Mouse (Mus musculus): ENCODE measurements at regions not wholly inside any gene's neighbourhood (a gene's known extent, or its start where the extent isn't known, plus 50 kb on each side); places are given as distances from the start of the nearest gene placed in this dataset.

DNA sequence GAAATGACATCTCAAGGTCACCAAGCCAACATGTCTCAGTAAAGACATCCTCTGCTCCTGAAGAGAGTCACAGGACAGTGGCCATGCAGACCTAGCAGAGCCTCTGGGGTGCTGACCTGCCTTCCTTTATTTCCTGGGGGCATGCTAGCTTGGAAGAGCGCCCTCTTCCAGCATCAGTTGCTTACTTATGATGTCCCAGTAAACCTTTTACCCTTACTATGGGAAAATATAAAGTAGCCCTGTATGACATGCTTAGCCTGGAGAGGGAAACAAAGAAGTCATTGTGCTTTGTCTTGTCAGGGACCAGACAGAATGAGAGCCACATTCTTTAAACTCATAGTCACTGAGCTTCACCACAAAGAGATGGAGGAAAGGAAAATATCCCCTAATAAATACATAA is 82.9 kb downstream of the Postn start:
- DNase-seq: no peak

DNA sequence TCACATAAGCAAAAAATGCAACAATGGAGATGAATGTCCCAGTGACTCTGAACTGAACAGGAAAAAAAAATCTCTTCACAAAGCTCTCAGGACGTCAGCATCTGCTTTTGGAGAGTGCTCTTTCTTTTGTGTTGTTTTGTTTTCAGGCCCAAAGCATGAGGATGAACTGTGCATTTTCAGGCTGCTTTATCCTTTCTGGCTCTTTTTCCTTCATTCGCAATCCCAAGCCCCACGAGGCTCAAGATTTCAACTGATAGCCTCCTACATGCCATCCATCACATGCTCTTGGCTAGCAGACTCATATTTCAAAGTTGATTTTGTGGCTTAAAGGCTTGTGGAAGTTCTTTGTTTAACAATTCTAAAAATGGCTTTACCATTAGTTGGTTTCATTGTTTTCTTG is 86.0 kb downstream of the Postn start:
- DNase-seq: no peak

DNA sequence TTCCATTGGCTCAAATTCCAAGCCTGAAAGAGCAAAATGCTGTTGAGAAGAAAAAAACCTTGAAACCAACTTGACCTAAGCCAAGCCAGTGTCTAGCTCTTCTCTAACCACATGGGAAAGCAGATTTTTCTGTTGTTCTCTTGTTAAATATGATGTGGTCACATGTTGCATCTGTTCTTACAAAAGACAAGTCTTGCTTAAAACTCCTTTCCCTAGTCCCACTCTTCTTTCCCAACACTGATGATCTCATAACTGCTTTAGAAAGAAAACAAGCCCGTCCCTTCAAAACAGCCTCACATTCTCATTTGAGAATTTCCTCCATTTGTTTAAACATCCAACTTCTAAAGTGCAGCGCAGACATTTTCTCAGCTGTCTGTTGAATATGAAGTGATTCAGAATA is 96.5 kb downstream of the Postn start:
- DNase-seq: no peak

DNA sequence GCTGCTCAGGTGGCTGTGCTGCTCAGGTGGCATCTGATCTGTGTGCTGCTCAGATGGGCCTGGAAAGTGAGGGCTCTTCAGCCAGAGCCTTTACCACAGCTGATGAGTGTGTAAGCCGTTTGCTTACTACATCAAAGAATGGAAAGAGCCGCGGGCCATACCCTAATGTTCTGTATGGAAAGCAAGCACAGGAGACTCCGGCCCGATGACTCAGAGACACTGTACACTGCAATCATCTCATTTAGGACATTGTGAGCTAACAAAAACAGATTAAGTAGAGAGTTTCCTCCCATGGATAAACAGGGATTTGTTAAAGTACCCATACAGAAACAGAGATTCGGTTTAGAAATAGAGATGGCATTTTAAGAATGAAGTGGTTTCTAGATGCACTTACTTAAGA is 100.5 kb downstream of the Postn start:
- DNase-seq: no peak

DNA sequence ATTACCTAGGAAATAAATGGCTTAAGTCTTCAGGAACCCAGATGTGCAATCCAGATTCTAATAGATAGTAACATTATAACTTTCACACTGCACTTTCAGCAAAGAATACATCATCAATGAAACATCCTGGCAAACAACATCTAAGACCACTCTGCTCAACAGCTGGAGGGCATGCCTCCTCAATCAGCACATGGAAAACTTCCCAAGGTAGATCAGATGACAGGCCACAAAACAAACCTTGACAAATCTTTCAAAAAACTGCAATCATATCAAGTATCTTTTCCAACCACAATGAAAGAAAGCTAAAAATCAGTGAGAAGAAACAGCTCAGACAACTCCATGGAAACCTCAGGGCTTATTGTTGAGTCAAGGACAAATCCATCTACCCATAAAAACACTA is 105.2 kb downstream of the Postn start:
- no peak for DNase-seq

DNA sequence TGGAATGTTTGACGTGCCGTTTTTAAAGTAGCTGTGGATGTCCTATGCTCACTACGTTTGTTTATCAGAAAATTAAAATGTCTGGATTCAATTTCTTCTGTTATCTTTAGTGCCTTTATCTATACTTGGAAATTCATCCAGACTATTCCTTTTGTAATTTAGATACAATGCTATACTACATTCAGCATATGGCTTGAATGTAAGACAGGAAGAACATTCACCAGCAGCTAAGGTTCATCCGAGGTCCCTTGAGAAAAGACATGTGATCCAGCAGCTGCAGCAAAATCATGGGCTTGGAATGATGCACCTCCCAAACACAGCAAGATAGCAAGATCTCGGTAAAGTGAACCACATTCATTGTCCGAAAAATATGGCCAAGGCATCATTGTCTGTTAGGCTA is 113.3 kb downstream of the Postn start:
- DNase-seq: no peak

DNA sequence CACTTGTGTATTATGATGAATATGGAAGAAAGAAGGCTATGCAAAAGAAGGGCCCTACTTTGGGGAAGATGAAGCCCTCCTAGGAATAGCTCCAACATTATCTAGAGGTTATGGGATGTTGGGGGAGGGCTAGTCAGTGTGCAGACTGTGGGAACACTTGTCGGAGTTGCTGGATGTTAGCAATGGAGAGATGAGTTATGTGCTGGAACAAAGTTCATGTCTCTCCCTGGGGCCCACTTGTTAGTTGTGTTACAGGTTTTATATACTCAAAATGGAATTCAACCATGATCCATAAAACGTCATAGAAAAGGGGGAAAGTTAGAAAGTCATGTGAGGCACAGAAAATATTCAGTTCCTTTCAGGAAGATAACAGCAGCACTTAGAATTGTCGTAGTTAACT is 115.0 kb downstream of the Postn start:
- no peak for DNase-seq

DNA sequence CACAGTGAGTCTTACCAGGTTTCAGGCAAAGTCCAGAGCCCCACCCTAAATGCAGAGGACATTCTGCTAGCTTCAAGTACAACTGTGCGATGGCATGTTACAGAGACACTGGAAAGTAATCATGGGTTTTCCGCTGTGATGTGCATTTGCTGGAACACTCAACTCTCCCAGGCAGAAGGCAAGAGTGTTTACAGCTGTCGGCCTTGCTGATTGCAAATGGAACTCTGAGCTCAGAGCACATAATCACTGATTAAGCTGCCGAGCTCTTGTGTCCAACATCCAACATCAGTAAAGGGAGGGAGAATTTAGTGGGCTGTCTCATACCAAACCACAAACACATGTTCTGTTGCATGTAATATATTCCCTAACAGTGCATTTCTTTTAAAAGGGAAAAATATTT is 117.1 kb downstream of the Postn start:
- DNase-seq: peak; percentile 44 to 53

DNA sequence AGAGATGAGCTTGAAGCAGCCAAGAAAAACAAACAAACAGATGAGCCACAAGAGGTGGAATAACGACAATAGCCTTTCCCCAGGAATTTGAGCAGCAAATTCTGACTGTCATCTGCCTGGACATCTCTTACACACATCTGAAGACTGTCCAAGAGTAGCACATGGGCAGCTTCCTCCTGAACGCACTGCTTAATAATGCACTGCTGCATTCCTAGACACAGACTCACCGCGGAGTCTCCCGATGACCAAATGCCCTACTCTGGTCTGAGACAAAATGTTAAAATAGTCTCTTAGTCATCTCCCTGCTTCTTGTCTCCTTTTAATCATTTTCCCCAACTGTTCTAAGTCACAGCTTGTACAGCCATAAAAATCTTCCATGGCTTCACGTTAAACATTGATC is 119.3 kb downstream of the Postn start:
- no peak for DNase-seq

DNA sequence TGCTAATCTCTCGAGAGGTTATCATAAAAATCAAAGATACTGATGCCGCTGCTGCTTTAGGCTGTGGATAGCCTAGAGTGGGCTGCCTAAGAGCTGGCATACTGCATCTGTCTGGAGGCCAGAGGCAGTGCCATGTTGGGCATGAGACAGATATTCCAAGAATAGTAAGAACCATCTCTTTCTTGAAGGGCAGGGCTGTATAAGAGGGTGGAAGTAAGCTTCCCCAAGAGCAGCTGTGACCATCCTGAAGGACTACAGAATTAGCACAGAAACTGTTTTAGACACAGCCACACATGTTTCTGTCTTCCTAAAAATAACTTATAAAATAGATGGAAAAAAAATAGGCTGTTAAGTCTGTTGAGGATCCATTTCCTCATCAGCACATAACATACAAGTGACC is 126.4 kb downstream of the Postn start:
- DNase-seq: no peak

DNA sequence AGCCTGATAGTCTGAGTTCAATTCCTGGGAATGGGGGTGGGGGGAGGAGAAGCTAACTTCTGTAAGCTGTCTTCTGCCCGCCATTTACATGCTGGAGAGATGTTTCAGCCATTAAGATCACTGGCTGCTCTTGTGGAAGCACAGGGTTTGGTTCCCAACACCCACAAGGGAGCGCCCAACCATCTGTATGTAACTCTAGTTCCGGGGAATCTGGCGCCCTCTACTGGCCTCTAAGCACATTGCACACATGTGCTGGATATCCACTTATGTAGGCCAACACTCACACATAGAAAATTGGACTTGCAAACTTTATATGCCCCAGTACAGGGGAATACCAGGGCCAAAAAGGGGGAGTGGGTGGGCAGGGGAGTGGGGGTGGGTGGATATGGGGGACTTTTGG is 126.9 kb downstream of the Postn start:
- DNase-seq: no peak

DNA sequence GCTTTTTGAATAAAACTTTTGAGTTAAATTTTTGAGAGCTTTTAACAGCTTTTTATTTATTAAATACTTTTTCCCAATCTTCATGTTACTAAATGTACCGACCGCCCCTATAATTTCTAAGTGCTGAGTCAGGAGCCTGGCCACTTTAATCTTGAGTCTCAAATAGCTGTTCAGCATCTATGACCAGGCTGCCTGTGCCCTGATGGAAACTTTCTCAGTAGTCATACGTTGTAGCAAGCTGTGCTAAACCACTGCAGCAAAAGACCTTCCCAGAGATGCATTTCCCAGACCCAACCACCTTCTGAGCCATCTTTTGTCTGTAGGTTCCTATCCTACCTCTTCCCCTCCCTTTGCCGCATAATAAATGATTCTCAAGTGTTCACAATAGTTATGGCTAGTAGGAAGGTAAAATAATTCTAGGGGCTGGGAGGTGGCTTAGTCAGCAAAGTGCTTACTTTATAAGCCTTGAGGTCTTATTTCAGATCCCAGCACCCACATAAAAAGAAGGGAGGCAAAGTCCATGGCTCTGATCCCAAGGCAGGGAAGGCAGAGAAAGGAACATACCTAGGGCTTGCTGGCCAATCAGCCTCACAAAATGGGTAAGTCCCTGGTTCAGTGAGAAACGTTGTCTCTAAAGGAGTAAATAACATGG is 129.5 kb downstream of the Postn start:
- DNase-seq: no peak

DNA sequence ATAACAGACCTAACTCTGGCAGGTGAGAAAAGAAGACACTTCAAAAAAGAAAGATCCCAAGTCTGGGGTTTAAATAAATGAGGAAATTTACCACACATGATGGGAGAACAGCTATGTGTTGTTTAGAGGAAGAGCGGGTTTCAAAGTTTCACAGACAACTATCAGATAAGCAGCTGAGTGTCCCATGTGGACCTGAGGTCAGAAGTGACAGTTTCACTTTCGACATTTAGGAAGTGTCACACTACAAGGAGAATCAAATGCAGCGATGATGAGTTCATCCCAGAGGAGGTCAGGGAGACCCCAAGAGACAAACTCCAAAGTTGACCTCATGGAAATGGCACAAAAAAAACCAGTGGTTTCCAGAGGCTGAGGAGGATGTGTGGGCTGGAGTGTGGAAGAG is 132.7 kb downstream of the Postn start:
- no peak for DNase-seq

DNA sequence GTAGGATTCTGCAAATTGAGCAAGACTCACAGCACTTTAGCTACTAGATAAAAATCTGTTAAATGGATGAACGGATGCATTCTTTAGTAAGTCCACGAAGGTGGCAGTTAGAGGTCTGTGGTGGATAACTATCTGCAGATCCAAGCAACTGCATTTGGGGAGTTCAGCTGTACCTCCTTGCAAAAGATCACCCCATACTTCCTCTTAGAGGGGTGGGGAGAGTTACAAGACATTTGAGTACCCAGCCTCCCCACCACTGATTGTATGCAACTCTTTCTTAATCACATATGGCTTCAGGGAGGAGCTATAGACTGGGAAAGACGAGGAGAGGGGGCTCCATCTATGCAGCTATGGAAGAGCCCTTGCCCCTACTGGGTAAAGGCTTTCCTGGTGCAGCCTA is 144.1 kb downstream of the Postn start:
- DNase-seq: no peak

DNA sequence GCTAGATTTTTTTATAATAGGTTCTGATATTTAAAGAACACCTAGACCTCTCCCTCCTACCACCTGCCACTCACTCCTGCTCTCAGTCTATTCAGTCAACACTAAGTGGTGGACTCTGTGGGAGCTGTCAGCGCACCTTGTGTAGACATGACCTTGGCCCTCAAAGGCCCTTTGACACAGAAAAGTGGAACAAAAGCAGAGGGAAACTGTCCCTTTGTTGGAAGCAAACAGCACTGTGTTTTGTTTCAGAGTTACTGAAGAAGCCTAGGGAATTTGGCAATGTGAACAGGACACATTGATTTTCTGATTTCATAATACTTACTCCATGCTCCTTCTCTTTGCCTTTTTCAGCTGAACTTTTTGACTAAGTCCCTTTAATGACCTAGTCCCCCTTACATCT is 146.7 kb downstream of the Postn start:
- DNase-seq: no peak

DNA sequence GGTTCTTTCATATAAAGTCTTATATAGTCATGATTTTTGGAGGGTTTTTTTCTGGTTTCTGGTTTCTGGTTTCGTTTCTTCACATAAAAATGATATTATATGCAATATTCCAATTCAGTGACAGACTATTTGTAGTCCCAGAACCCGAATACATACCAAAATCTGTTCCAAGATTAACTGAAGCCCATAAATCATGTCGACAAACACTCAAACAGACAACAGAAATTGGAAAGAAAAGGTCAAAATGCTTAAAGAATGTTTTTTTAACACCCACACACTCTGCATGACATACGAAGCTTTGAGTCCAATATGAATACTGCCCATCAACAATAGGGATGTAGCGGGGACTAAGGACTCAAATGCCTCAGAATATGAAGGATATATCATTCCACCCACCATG is 148.0 kb downstream of the Postn start:
- no peak for DNase-seq

DNA sequence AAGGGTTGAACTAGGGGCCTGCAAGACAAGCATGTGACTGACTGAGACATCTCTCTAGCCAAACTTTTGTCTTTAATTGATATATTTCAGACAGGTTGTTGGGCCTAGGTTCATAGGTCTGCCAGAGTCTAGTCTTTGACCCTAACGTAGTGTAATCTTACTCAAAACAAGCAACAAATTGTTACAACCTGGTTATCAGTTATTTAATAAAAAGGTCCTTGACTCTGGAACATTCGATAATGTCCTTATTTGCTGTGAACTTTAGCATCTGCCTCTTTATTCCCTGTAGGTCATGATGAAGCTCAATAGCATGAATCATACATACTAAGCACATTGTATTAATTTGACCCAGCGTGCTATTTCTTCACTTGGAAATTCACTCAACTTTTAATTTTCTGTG is 156.3 kb downstream of the Postn start:
- DNase-seq: no peak

DNA sequence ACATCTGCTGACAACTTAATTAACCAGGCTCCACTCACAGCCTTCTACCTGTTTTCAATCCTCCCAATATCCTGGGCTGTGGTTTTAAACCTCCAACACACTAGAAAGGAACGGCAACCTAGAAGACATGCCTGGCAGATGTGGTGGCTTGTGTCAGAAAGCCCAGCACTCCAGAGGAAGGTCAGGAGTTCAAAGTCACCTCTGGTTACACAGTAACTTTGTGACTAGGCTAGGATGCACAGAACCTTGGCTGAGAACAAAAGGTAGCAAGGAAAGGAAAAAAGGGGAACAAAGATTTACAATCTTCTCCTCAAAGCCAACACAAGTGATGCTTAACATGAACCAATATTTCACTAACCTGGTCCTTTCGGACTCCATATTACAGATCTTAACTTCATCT is 161.8 kb downstream of the Postn start:
- DNase-seq: no peak

DNA sequence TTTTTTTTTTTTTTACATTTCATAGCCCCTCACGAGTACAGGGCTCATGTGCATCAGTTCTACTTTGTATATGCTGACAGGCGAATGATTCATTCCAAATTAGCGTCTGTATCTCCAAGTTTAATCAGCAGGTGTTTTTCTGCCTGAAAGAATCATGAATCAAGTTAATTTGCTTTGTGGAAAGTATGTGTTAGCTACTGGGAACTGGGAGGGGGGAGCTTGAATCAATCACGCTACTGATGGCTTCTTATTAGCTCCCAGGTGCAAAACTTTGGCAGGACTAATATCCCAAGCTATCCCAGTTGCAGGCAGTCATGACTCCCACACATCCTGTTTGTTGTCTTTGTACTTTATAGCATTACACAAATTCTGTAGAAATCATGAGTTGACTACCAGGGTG is 165.7 kb downstream of the Postn start:
- DNase-seq: no peak

DNA sequence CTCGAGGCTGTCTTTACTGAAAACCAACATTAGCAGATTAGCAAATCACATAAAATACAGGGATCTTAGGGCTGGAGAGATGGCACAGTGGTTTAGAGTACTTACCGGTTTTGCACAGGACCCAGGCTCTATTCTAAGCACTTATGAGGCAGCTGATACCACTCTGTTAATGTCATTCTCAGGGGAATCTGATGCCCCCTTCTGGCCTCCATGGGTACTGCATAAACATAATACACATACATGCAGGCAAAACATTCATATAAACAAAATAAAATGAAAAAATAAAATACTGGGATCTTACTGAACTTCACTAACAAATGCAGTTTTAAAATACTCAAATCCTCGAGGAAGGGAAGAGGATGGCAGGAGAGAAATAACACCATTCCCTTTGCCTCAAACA is 164.3 kb upstream of the Supt20 start:
- no peak for DNase-seq

DNA sequence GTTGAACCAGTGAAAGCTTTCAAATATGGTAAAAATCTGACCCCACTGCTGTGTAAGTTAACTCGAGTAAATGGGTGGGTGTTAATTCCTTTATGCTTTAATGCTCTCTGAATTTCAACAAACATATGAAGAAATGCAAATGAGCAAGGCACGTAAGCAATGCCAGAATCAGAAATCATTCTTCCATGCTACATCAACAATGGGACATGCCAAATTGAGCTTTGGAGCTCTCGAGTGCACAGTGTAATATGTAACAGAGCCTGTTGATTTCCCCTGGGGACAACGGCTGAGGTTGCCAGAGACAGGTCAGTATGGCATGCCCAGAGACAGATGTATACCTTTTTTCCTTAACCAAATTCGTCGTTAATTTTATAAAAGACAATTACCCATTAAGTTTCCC is 162.4 kb upstream of the Supt20 start:
- DNase-seq: peak in 1 of 2 experiments; percentile 10

DNA sequence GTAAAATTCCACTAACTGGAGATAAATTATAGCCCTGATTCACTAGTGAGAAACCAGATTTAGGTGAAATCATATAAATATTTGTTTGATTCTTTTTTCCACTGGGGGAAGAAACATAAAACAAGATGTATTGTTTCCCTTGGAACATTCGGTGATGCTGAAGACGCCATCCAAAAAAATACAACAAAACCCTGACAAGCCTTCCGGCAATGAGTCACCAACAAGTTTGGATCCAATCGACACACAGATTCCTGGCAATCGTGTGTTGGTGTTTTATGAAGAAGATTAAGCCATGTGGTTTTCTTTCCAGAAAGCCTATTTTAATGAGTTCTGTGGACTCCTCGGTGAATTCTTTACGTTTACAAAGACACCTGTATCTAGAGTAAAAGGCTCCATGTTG is 157.2 kb upstream of the Supt20 start:
- no peak for DNase-seq

DNA sequence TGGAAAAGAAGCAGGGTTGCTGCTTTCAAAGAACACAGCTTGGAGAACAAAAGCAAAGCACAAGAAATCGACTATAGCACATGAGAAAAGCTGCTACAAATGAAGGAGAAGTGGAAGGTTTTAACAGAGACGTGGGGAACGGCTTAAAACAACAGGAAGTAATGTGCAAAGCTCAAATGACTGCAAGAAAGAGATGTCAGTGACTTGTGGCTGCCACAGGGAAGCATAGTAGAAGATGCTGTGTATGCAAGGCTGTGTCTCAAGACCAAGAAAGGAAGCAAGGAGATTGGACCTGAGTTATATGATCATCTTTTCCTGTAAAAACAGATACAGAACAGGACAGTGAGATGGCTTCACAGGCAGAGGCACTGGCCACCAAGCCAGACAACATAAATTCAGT is 154.6 kb upstream of the Supt20 start:
- no peak for DNase-seq

DNA sequence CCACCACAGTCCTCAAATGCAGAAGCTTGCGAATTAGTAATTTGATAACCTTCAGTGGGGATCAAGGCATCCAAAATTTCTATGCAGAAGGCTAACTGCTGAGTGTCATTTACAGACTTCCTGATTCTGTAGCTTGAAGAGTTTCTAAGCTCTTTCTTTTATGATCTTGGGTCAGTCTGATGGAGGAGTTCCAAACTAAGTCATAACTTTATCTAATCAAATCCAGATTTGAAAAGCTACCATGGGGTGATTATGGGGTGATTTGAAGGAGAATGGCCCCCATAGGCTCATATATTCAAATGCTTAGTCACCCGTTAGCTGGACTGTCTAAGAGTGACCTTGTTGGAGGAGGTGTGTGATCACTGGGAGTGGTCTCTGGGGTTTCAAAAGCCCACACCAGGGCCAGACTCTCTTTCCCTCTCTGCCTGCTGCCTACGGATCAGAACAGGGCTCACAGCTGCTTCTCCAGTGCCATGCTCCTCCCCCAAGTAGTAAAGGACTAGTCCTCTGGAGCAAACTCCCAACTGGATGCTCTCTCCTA is 152.0 kb upstream of the Supt20 start:
- no peak for DNase-seq

DNA sequence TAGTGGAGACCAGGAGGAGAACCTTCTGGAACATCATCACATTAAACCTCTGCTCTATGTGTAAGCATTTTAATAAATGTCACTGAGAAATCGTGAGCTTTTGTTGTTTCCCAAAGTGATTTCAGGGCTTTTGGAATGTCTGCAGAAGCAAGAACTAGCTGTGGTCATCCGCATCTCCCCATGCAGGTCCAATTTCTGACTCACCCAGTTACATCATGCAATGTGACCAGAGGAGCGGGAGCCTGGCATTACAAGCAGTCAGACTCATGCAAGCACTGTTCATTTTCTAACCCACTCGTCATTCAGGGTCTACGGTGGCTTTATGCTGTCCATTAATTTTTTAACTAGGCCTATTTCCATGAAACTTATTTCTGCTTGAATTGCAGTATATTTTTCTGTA is 151.2 kb upstream of the Supt20 start:
- no peak for DNase-seq

DNA sequence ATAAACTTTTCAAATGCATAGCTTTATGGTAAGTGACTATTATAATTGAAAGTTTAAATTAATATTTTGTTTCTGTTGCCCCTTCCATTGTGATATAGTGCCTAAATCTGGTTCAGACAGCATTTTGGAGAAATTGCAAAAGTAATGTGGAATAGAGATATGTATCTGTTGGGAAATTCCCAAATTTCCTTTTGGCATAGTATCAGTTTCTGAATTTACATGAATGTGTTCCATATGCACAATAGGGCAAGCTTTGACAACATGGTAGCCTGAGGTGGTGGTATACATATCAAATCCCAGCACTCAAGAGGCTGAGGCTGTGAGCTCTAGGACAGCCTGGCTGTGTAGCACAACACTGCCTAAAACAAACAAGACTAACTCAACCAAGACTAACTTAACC is 147.2 kb upstream of the Supt20 start:
- no peak for DNase-seq
